16 mouse cellular contexts compared by ENCODE assay signal in the genomic region with DNA sequence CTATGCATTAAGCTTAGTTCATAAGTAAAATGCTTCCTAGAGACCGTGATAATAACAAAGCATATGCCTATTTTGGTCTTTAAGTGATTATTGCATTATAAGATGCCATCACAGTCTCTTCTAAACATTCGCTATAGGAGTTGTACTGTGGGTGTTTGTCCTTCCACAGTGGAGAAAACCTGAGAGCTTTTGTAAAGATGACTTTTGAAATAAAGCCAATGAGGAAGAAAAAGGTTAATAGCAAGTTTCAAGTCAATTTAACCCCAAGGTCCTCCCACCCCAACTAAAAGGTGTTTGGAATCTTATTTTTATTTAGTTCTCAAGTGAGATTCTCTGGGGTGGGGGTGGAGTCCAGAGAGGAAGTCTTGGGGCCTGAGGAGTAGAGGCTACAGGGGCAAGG. TPM values are rescaled to one million over a fixed set of nuclear protein-coding genes. Genes with fewer than 3 reads are reported as not detected.
DNase-seq lines count a peak whose midpoint lies in the region; ATAC-seq and TF ChIP-seq lines count a peak whose summit lies in the region.
"Had no signal": no experiment of that assay in that cellular context is flagged by ENCODE, and none has a peak within 500 bp of the region (broad histone marks: within the 10 kb centered on the region; RNA-seq: fewer than 3 reads in every experiment).

No protein-coding gene starts in this region.

- WGBS in kidney, embryonic 16.5 days: 29% methylated on average over 2 of the region's 2 CpGs
- WGBS in hindbrain, postnatal 0 days: 19% methylated on average over 2 of the region's 2 CpGs
- WGBS in neural tube, embryonic 15.5 days: 13% methylated on average over 2 of the region's 2 CpGs
- WGBS in forebrain, postnatal 0 days: 15% methylated on average over 2 of the region's 2 CpGs

- no peak for TF ChIP-seq CTCF in embryonic fibroblast, embryonic 13.5 days (IDR thresholded peaks at IDR 0.05; ENCODE audit: borderline replicate concordance, insufficient read depth, low read length)
- TF ChIP-seq CTCF in hindbrain, postnatal 0 days (IDR thresholded peaks at IDR 0.05; ENCODE audit: low read depth): no peak
- TF ChIP-seq CTCF in forebrain, postnatal 0 days (IDR thresholded peaks at IDR 0.05; ENCODE audit: low read depth): no peak

- H3K27me3 ChIP-seq in kidney, embryonic 16.5 days (ENCODE audit: insufficient read depth, low read length): no peaks in the 10 kb centered on the region
- H3K27me3 ChIP-seq in hindbrain, postnatal 0 days (ENCODE audit: insufficient read depth, low read length): peaks cover 88% of the 10 kb centered on the region
- H3K27me3 ChIP-seq in neural tube, embryonic 15.5 days (replicated peaks): no peaks in the 10 kb centered on the region
- peaks cover 99% of the 10 kb centered on the region for H3K27me3 ChIP-seq in forebrain, postnatal 0 days (ENCODE audit: insufficient read depth, low read length)

- H3K9me3 ChIP-seq in kidney, embryonic 16.5 days (ENCODE audit: low read length): no peaks in the 10 kb centered on the region
- H3K9me3 ChIP-seq in hindbrain, postnatal 0 days (ENCODE audit: low read length): no peaks in the 10 kb centered on the region
- H3K9me3 ChIP-seq in neural tube, embryonic 15.5 days (replicated peaks): no peaks in the 10 kb centered on the region
- H3K9me3 ChIP-seq in forebrain, postnatal 0 days (ENCODE audit: low read length): no peaks in the 10 kb centered on the region
- H3K9me3 ChIP-seq: liver, embryonic 13.5 days had no signal

- peak overlapping the region; percentile 71 for H3K4me3 ChIP-seq in kidney, embryonic 16.5 days (ENCODE audit: low read length)
- H3K4me3 ChIP-seq in embryonic fibroblast, embryonic 13.5 days (ENCODE audit: insufficient read depth, low read length): no peak overlapping the region
- H3K4me3 ChIP-seq in hindbrain, postnatal 0 days (ENCODE audit: low read length): no peak overlapping the region
- H3K4me3 ChIP-seq in neural tube, embryonic 15.5 days (replicated peaks): peak overlapping the region; percentile 60
- no peak overlapping the region for H3K4me3 ChIP-seq in forebrain, postnatal 0 days (ENCODE audit: low read depth, low read length)
- H3K4me3 ChIP-seq: liver, embryonic 13.5 days had no signal

- no peak for DNase-seq in kidney, adult 11 months
- DNase-seq in hindbrain, postnatal 0 days (ENCODE audit: low spot score): no peak
- DNase-seq in forebrain, postnatal 0 days: no peak
- DNase-seq in retina, embryonic 14.5 days (ENCODE audit: low spot score): no peak
- DNase-seq: adrenal gland, adult 8-10 months; cerebellum, postnatal 14 days; liver, embryonic 13.5 days had no signal

- peaks cover 85% of the 10 kb centered on the region for H3K4me1 ChIP-seq in kidney, embryonic 16.5 days (ENCODE audit: insufficient read depth, low read length)
- no peaks in the 10 kb centered on the region for H3K4me1 ChIP-seq in embryonic fibroblast, embryonic 13.5 days (ENCODE audit: control insufficient read depth, insufficient read depth, low read length)
- no peaks in the 10 kb centered on the region for H3K4me1 ChIP-seq in hindbrain, postnatal 0 days (ENCODE audit: insufficient read depth, low read length)
- H3K4me1 ChIP-seq in neural tube, embryonic 15.5 days: peaks cover 96% of the 10 kb centered on the region
- H3K4me1 ChIP-seq in forebrain, postnatal 0 days (ENCODE audit: insufficient read depth): no peaks in the 10 kb centered on the region

- peak overlapping the region; percentile 90 for H3K9ac ChIP-seq in kidney, embryonic 16.5 days (replicated peaks; ENCODE audit: low read length)
- H3K9ac ChIP-seq in hindbrain, postnatal 0 days (replicated peaks; ENCODE audit: low read length): no peak overlapping the region
- peak overlapping the region; percentile 83 for H3K9ac ChIP-seq in neural tube, embryonic 15.5 days (replicated peaks)
- no peak overlapping the region for H3K9ac ChIP-seq in forebrain, postnatal 0 days
- H3K9ac ChIP-seq: liver, embryonic 13.5 days had no signal

- peak overlapping the region; percentile 99 for H3K27ac ChIP-seq in kidney, embryonic 16.5 days (ENCODE audit: low read length)
- peak overlapping the region; percentile 65; the same call in 1 of the 2 replicates for H3K27ac ChIP-seq in embryonic fibroblast, embryonic 13.5 days (ENCODE audit: insufficient read depth, low read length)
- 0 out of 2 replicates have a peak overlapping the region, but pooled peaks have one; percentile 68 for H3K27ac ChIP-seq in hindbrain, postnatal 0 days
- H3K27ac ChIP-seq in neural tube, embryonic 15.5 days (replicated peaks): peak overlapping the region; percentile 99
- no peak overlapping the region for H3K27ac ChIP-seq in forebrain, postnatal 0 days (ENCODE audit: low read depth, low read length)
- H3K27ac ChIP-seq: liver, embryonic 13.5 days had no signal

- ATAC-seq in kidney, embryonic 16.5 days (ENCODE audit: low FRiP score, low TSS enrichment): no peak
- no peak for ATAC-seq in hindbrain, postnatal 0 days
- no peak for ATAC-seq in neural tube, embryonic 15.5 days (ENCODE audit: low FRiP score)
- no peak for ATAC-seq in forebrain, postnatal 0 days

- 0 out of 2 replicates have a peak, but pooled peaks cover 4% of the 10 kb centered on the region for H3K36me3 ChIP-seq in kidney, embryonic 16.5 days (ENCODE audit: insufficient read depth, low read length)
- H3K36me3 ChIP-seq in hindbrain, postnatal 0 days (ENCODE audit: insufficient read depth, low read length): no peaks in the 10 kb centered on the region
- no peaks in the 10 kb centered on the region for H3K36me3 ChIP-seq in neural tube, embryonic 15.5 days
- no peaks in the 10 kb centered on the region for H3K36me3 ChIP-seq in forebrain, postnatal 0 days (ENCODE audit: insufficient read depth)
- H3K36me3 ChIP-seq: liver, embryonic 13.5 days had no signal

- no peak for TF ChIP-seq POLR2A in embryonic fibroblast, embryonic 13.5 days (IDR thresholded peaks at IDR 0.05; ENCODE audit: low read depth, low read length)

- peak overlapping the region; percentile 90 for H3K4me2 ChIP-seq in kidney, embryonic 16.5 days (replicated peaks; ENCODE audit: low read depth, low read length)
- H3K4me2 ChIP-seq in hindbrain, postnatal 0 days (ENCODE audit: low read depth, low read length): peak overlapping the region; percentile 24; the same call in 1 of the 2 replicates
- peak overlapping the region; percentile 87 for H3K4me2 ChIP-seq in neural tube, embryonic 15.5 days
- H3K4me2 ChIP-seq in forebrain, postnatal 0 days (ENCODE audit: low read depth): no peak overlapping the region
- H3K4me2 ChIP-seq: liver, embryonic 13.5 days had no signal

RNA-seq across cellular contexts. Expression of a gene that starts 4.9 kb away (rescaled TPM):
- polyA plus RNA-seq in kidney, embryonic 16.5 days (2015; fragmentation: Nextera tagmentation; extraction: Ambion mirVana): 4.1 and 6.2 TPM in 2 replicates
- polyA plus RNA-seq in embryonic fibroblast, embryonic 13.5 days (2011; ENCODE audit: insufficient read length, low read depth, missing spikeins): 8.3 and 10.4 TPM in 2 replicates
- 4.2 and 8.6 TPM in 2 replicates for total RNA-seq in hindbrain, postnatal 0 days (2014; rRNA removed)
- polyA plus RNA-seq in hindbrain, postnatal 0 days (2015; fragmentation: Nextera tagmentation; extraction: Ambion mirVana): 2.4 and 3.3 TPM in 2 replicates
- polyA plus RNA-seq in neural tube, embryonic 15.5 days (2015; fragmentation: Nextera tagmentation; extraction: Ambion mirVana): 3.7 and 5.0 TPM in 2 replicates
- total RNA-seq in forebrain, postnatal 0 days (2014; rRNA removed): not detected in 2 replicates
- polyA plus RNA-seq in forebrain, postnatal 0 days (2015; fragmentation: Nextera tagmentation; extraction: Ambion mirVana): not detected in 2 replicates
- total RNA-seq: layer of hippocampus, postnatal 25 days; left cerebral cortex, postnatal 36 days had no signal

RNA-seq across cellular contexts. Expression of a gene that starts 10.0 kb away (rescaled TPM):
- 3.7 and 4.3 TPM in 2 replicates for polyA plus RNA-seq in kidney, embryonic 16.5 days (2015; fragmentation: Nextera tagmentation; extraction: Ambion mirVana)
- 19.1 and 21.9 TPM in 2 replicates for polyA plus RNA-seq in embryonic fibroblast, embryonic 13.5 days (2011; ENCODE audit: insufficient read length, low read depth, missing spikeins)
- 42.1 and 42.2 TPM in 2 replicates for total RNA-seq in hindbrain, postnatal 0 days (2014; rRNA removed)
- polyA plus RNA-seq in hindbrain, postnatal 0 days (2015; fragmentation: Nextera tagmentation; extraction: Ambion mirVana): 6.6 and 8.1 TPM in 2 replicates
- polyA plus RNA-seq in neural tube, embryonic 15.5 days (2015; fragmentation: Nextera tagmentation; extraction: Ambion mirVana): 8.0 and 12.6 TPM in 2 replicates
- not detected in 2 replicates for total RNA-seq in forebrain, postnatal 0 days (2014; rRNA removed)
- polyA plus RNA-seq in forebrain, postnatal 0 days (2015; fragmentation: Nextera tagmentation; extraction: Ambion mirVana): not detected in 2 replicates
- total RNA-seq: layer of hippocampus, postnatal 25 days; left cerebral cortex, postnatal 36 days had no signal
- polyA plus RNA-seq: C2C12 had no signal

RNA-seq across cellular contexts. Expression of a gene that starts 10.0 kb away (rescaled TPM):
- 19.2 and 24.3 TPM in 2 replicates for polyA plus RNA-seq in kidney, embryonic 16.5 days (2015; fragmentation: Nextera tagmentation; extraction: Ambion mirVana)
- polyA plus RNA-seq in embryonic fibroblast, embryonic 13.5 days (2011; ENCODE audit: insufficient read length, low read depth, missing spikeins): 4.1 and 5.9 TPM in 2 replicates
- total RNA-seq in hindbrain, postnatal 0 days (2014; rRNA removed): 16.5 and 24.3 TPM in 2 replicates
- polyA plus RNA-seq in hindbrain, postnatal 0 days (2015; fragmentation: Nextera tagmentation; extraction: Ambion mirVana): 109 and 113 TPM in 2 replicates
- 39.5 and 106 TPM in 2 replicates for polyA plus RNA-seq in neural tube, embryonic 15.5 days (2015; fragmentation: Nextera tagmentation; extraction: Ambion mirVana)
- total RNA-seq in forebrain, postnatal 0 days (2014; rRNA removed): not detected in 2 replicates
- polyA plus RNA-seq in forebrain, postnatal 0 days (2015; fragmentation: Nextera tagmentation; extraction: Ambion mirVana): not detected in 2 replicates
- total RNA-seq: layer of hippocampus, postnatal 25 days; left cerebral cortex, postnatal 36 days; megakaryocyte, adult 5-6 weeks had no signal
- polyA plus RNA-seq: C2C12 had no signal

RNA-seq across cellular contexts. Expression of a gene that starts 20.9 kb away (rescaled TPM):
- polyA plus RNA-seq in kidney, embryonic 16.5 days (2015; fragmentation: Nextera tagmentation; extraction: Ambion mirVana): 50.3 and 55.7 TPM in 2 replicates
- polyA plus RNA-seq in embryonic fibroblast, embryonic 13.5 days (2011; ENCODE audit: insufficient read length, low read depth, missing spikeins): 9.6 and 14.1 TPM in 2 replicates
- total RNA-seq in hindbrain, postnatal 0 days (2014; rRNA removed): 23.2 and 30.2 TPM in 2 replicates
- polyA plus RNA-seq in hindbrain, postnatal 0 days (2015; fragmentation: Nextera tagmentation; extraction: Ambion mirVana): 29.0 and 36.3 TPM in 2 replicates
- 109 and 135 TPM in 2 replicates for polyA plus RNA-seq in neural tube, embryonic 15.5 days (2015; fragmentation: Nextera tagmentation; extraction: Ambion mirVana)
- not detected in 2 replicates for total RNA-seq in forebrain, postnatal 0 days (2014; rRNA removed)
- polyA plus RNA-seq in forebrain, postnatal 0 days (2015; fragmentation: Nextera tagmentation; extraction: Ambion mirVana): not detected in 2 replicates
- total RNA-seq: layer of hippocampus, postnatal 25 days; left cerebral cortex, postnatal 36 days; megakaryocyte, adult 5-6 weeks had no signal
- polyA plus RNA-seq: heart, embryonic 14.5 days had no signal

RNA-seq across cellular contexts. Expression of a gene that starts 26.7 kb away (rescaled TPM):
- 60.9 and 68.3 TPM in 2 replicates for polyA plus RNA-seq in kidney, embryonic 16.5 days (2015; fragmentation: Nextera tagmentation; extraction: Ambion mirVana)
- polyA plus RNA-seq in embryonic fibroblast, embryonic 13.5 days (2011; ENCODE audit: insufficient read length, low read depth, missing spikeins): 13.1 and 22.5 TPM in 2 replicates
- 11.0 and 21.7 TPM in 2 replicates for total RNA-seq in hindbrain, postnatal 0 days (2014; rRNA removed)
- polyA plus RNA-seq in hindbrain, postnatal 0 days (2015; fragmentation: Nextera tagmentation; extraction: Ambion mirVana): 10.1 and 16.8 TPM in 2 replicates
- polyA plus RNA-seq in neural tube, embryonic 15.5 days (2015; fragmentation: Nextera tagmentation; extraction: Ambion mirVana): 101 and 115 TPM in 2 replicates
- total RNA-seq in forebrain, postnatal 0 days (2014; rRNA removed): not detected in 2 replicates
- polyA plus RNA-seq in forebrain, postnatal 0 days (2015; fragmentation: Nextera tagmentation; extraction: Ambion mirVana): not detected in 2 replicates
- total RNA-seq: layer of hippocampus, postnatal 25 days; left cerebral cortex, postnatal 36 days; megakaryocyte, adult 5-6 weeks had no signal
- polyA plus RNA-seq: heart, embryonic 14.5 days; testis, adult 2 months had no signal

Comparison
In these comparisons a context has a peak if more than half of its experiments do, and no peak if none do; other contexts are left out.
1. H3K4me3 ChIP-seq: peak in kidney, embryonic 16.5 days (single experiment) and neural tube, embryonic 15.5 days (single experiment); none in embryonic fibroblast, embryonic 13.5 days (single experiment), hindbrain, postnatal 0 days (single experiment) and forebrain, postnatal 0 days (single experiment).
2. H3K9ac ChIP-seq: peak in kidney, embryonic 16.5 days (single experiment) and neural tube, embryonic 15.5 days (single experiment); none in hindbrain, postnatal 0 days (single experiment) and forebrain, postnatal 0 days (single experiment).